Mouse (Mus musculus) midbrain, embryonic 12.5 days (tissue): ENCODE measurements around the gene Slc7a5. TPM values are rescaled to one million over a fixed set of nuclear protein-coding genes. Genes with fewer than 3 reads are reported as not detected.

Source experiments
- ATAC-seq: fragments of 200-750 bp; cut with Nextera tagmentation; 2 replicates; pipeline ENCODE4 v1.8.0; 2017; ENCODE audit warnings: low read depth, moderate TSS enrichment, moderate library complexity; ENCODE audit not compliant: low FRiP score
- H3K27ac ChIP-seq: fragments of 300-500 bp; sonication (generic); replicated peaks from 2 replicates; pipeline ENCODE4 v1.5.1; 2016; ENCODE audit warnings: mild to moderate bottlenecking
- H3K27me3 ChIP-seq: fragments of 300-500 bp; sonication (generic); 2 replicates; pipeline ENCODE4 v1.6.1; 2016; ENCODE audit warnings: mild to moderate bottlenecking
- H3K36me3 ChIP-seq: fragments of 300-500 bp; sonication (generic); 2 replicates; pipeline ENCODE4 v1.6.1; 2016
- H3K4me1 ChIP-seq: fragments of 300-500 bp; sonication (generic); 2 replicates; pipeline ENCODE4 v1.6.1; 2016
- H3K4me2 ChIP-seq: fragments of 300-500 bp; sonication (generic); replicated peaks from 2 replicates; pipeline ENCODE4 v1.6.1; 2016; ENCODE audit warnings: mild to moderate bottlenecking, moderate library complexity
- H3K4me3 ChIP-seq: fragments of 300-500 bp; sonication (generic); 2 replicates; pipeline ENCODE4 v1.5.1; 2016; ENCODE audit warnings: mild to moderate bottlenecking
- H3K9ac ChIP-seq: fragments of 300-500 bp; sonication (generic); replicated peaks from 2 replicates; pipeline ENCODE4 v1.6.1; 2016; ENCODE audit warnings: mild to moderate bottlenecking, moderate library complexity
- H3K9me3 ChIP-seq: fragments of 300-500 bp; sonication (generic); 2 replicates; pipeline ENCODE4 v1.6.1; 2016; ENCODE audit warnings: mild to moderate bottlenecking
- WGBS: fragments of 180-500 bp; shearing (Covaris S2); methylation state at CpG from one replicate; pipeline ENCODE4 v1.1.7; 2016; 5-methylcytosine and 5-hydroxymethylcytosine counted together
- polyA plus RNA-seq: library from polyadenylated mRNA; unstranded; fragments of >200 nt; fragmentation: Nextera tagmentation; extraction: Ambion mirVana; gene quantifications from 2 replicates; pipeline ENCODE4 v1.2.1, GENCODE M21; 2016

Slc7a5 gene
- polyA plus RNA-seq, 1 experiment from 2014 or later = 37.6 TPM

DNA sequence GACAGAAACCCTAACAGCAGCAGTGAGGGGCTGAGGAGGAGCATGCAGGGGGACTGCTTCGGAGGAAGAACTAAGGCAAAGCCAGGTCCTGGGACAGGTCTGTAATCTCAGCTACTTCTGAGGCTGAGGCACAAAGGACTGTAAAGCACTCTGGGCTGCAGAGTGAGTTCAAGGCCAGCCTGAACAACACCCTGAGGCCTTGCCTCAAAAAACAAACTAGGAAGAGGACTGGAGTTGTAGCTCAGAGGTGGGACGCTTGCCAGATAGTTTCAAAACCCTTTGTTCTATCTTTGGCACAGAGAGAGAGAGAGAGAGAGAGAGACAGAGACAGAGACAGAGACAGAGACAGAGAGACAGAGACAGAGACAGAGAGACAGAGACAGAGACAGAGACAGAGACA, 53.9 kb downstream of the Slc7a5 start:
- Histone ChIP-seq H3K27ac (no peak overlapping the region), H3K4me2 (no peak overlapping the region), H3K36me3 (no peaks in the 10 kb centered on the region), H3K9me3 (no peaks in the 10 kb centered on the region), H3K27me3 (peaks cover 13% of the 10 kb centered on the region; the same call in 1 of the 2 replicates), H3K9ac (no peak overlapping the region), H3K4me3 (no peak overlapping the region), H3K4me1 (peaks cover 22% of the 10 kb centered on the region)
- no peak for ATAC-seq
- WGBS = 85% methylated on average over 2 of the region's 2 CpGs

DNA sequence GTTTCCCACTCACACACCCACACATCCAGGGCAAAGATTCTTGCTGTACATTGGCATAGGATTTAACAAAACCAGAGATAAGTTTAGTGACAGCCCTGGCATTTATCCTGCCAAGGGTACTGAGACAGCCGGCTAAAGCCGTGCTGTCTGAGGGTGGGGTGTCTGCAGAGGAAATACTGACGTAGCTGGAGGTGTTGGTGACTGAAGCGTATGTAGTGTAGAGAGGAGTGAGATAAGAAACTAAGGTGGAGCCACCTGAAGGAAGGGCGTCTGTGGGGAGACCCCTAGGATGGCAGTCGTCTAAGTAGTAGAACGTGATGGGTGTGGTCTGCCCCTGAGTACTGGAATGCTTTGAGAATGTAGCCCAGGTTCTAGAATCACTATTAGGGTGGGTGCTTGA, 55.0 kb downstream of the Slc7a5 start:
- no peak for ATAC-seq
- Histone ChIP-seq H3K9me3 (no peaks in the 10 kb centered on the region), H3K27ac (no peak overlapping the region), H3K4me1 (peaks cover 22% of the 10 kb centered on the region), H3K27me3 (peaks cover 17% of the 10 kb centered on the region; the same call in 1 of the 2 replicates), H3K4me2 (no peak overlapping the region), H3K9ac (no peak overlapping the region), H3K4me3 (no peak overlapping the region), H3K36me3 (no peaks in the 10 kb centered on the region)
- 68% methylated on average over 7 of the region's 7 CpGs for WGBS

DNA sequence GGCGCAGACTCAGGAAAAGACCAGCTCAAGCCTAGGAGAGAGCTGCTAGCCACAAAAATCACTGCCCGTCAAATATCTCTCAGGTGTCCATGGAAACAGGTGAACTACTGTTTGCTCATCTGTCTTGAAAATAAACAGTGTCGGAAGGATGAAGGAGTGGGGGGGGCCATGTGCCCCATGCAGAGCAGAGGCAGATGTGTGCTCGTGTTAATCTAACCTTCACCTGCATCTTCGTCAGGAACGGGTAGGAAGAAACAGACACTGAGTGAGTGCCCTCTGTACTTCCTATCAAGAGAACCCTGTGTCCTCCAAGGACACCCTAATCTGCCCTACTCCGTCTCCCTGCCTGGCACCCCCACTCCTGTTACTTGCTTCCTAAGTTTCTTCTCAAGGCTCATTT, 55.8 kb downstream of the Slc7a5 start:
- H3K9me3 ChIP-seq = no peaks in the 10 kb centered on the region
- no peak overlapping the region for H3K27ac ChIP-seq
- H3K4me3 ChIP-seq = no peak overlapping the region
- 45% methylated on average over 7 of the region's 7 CpGs for WGBS
- ATAC-seq = no peak
- no peaks in the 10 kb centered on the region for H3K36me3 ChIP-seq
- H3K9ac ChIP-seq = no peak overlapping the region
- H3K4me1 ChIP-seq = peaks cover 22% of the 10 kb centered on the region
- peak overlapping the region; percentile 48; the same call in 1 of the 2 replicates for H3K4me2 ChIP-seq
- peaks cover 17% of the 10 kb centered on the region; the same call in 1 of the 2 replicates for H3K27me3 ChIP-seq

DNA sequence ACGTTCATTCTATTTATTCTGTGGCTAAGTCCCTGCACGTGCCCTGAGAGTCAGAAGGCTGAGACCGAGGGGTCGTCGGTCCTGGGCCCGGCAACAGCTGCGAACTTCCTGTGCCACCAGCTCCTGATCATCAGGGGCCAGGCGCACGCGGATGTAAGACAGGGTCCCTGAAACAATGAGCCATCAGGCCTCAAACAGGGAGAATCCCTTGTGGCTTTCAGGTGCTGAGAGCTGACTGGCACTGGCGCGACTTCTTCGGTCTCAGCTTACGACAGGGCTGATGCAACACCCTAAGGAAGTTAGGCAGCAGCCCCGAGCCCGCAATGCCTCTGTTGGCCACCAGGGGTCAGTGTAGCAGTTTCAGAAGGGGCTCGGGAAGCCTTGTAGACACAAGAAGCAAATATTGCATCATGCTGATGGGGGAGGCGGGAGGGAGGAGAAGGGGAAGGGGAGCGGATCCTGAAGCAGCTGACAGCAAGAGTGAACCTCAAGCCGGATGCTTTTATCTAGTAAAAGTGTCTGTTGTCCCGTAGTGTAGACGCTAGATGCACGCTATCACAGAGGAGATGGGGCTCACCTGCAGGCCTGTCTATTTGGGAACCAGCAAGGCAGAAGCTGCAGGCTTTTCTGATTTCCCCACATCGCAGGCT, 56.5 kb downstream of the Slc7a5 start:
- Histone ChIP-seq H3K9me3 (no peaks in the 10 kb centered on the region), H3K27ac (no peak overlapping the region), H3K27me3 (peaks cover 17% of the 10 kb centered on the region; the same call in 1 of the 2 replicates), H3K4me1 (peaks cover 22% of the 10 kb centered on the region), H3K4me3 (peak overlapping the region; percentile 22; the same call in 1 of the 2 replicates), H3K9ac (peak overlapping the region; percentile 29; the same call in 1 of the 2 replicates), H3K4me2 (peak overlapping the region; percentile 48), H3K36me3 (no peaks in the 10 kb centered on the region)
- ATAC-seq = peak; percentile 67
- WGBS = 3% methylated on average over 24 of the region's 24 CpGs

DNA sequence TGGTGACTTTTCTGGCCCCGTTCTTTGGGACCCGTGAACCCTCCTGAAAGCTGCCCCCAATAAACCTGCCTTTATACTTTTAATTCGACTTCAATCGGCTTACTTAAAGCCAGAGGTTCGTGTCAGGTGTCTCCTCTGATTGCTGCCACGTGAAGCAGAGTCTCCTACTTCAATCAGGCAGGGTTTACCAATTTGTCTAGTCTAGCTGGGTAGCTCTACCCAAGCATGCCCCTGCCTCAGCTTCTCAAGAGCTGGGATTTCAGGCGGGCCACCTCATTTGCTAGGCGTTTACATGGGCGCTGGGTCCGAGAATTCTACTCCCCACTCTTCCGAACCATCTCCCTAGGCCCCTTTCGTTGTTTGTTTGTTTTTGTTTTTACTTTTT, 57.1 kb downstream of the Slc7a5 start:
- peaks cover 17% of the 10 kb centered on the region; the same call in 1 of the 2 replicates for H3K27me3 ChIP-seq
- 37% methylated on average over 12 of the region's 12 CpGs for WGBS
- H3K4me3 ChIP-seq = peak overlapping the region; percentile 22; the same call in 1 of the 2 replicates
- H3K4me2 ChIP-seq = peak overlapping the region; percentile 48
- H3K27ac ChIP-seq = no peak overlapping the region
- peaks cover 22% of the 10 kb centered on the region for H3K4me1 ChIP-seq
- H3K9me3 ChIP-seq = no peaks in the 10 kb centered on the region
- peak overlapping the region; percentile 2; the same call in 1 of the 2 replicates for H3K9ac ChIP-seq
- ATAC-seq = peak; percentile 14; the same call in 1 of the 2 replicates
- no peaks in the 10 kb centered on the region for H3K36me3 ChIP-seq

DNA sequence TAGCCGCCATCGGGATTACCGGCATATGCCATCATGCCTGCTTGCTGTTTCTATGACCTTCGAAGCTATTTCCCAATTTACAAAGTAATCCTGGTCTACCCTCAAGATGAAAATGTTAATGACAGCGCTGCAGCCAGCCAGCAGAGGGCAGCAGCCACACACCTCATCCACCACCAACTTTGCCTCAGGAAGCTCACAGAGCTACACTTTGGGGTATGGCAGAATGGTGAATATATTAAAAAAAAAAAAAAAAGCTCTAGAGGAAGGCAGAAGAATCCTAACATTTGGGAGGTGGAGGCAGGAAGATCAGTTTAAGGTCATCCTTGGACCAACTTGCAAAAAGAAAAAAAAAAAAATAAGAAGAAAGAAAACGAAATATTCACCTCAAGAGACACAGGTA, 57.5 kb downstream of the Slc7a5 start:
- Histone ChIP-seq H3K27ac (no peak overlapping the region), H3K4me1 (peaks cover 22% of the 10 kb centered on the region), H3K36me3 (no peaks in the 10 kb centered on the region), H3K4me3 (no peak overlapping the region), H3K9me3 (no peaks in the 10 kb centered on the region), H3K4me2 (no peak overlapping the region), H3K27me3 (peaks cover 17% of the 10 kb centered on the region; the same call in 1 of the 2 replicates), H3K9ac (no peak overlapping the region)
- ATAC-seq = no peak
- WGBS = 14% methylated on average over 6 of the region's 6 CpGs

DNA sequence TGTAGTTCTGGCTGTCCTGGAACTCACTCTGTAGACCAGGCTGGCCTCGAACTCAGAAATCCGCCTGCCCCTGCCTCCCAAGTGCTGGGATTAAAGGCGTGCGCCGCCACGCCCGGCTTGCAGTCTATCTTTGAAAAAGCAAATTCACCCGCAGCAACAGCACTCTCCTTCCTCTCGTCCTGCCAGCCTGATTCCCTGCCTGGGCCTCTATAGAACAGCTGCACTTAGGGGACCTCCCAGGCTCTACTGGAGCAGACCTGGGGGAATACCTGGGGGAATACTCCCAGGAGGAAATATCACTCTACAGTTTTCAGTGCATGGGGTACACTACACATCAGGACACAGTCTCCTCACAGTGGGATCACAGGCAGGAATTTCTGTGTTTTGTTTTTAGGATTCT, 58.2 kb downstream of the Slc7a5 start:
- H3K9me3 ChIP-seq = no peaks in the 10 kb centered on the region
- peaks cover 17% of the 10 kb centered on the region; the same call in 1 of the 2 replicates for H3K27me3 ChIP-seq
- H3K4me3 ChIP-seq = no peak overlapping the region
- H3K27ac ChIP-seq = no peak overlapping the region
- no peak overlapping the region for H3K9ac ChIP-seq
- H3K4me2 ChIP-seq = no peak overlapping the region
- ATAC-seq = no peak
- H3K4me1 ChIP-seq = peaks cover 22% of the 10 kb centered on the region
- H3K36me3 ChIP-seq = no peaks in the 10 kb centered on the region
- WGBS = 70% methylated on average over 9 of the region's 9 CpGs

DNA sequence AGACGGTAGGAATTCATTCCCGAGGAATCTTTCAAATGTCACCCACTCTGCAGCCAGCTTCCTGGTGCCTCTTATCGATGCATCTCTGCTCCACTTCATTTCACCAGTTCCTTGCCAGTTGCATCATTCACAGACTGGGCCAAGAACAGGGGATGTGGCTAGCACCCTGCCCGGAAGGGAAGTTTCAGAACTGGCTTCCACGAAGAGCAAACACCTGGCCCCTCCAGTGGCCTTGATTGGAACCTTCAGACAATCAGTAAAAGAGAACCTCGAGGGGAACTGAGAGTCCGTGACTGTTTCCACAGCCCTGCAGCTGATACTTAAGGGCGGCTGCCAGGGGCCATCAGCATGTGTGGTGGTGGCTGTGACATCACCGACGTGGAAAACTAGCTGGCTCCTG, 59.0 kb downstream of the Slc7a5 start:
- Histone ChIP-seq H3K9me3 (no peaks in the 10 kb centered on the region), H3K4me2 (no peak overlapping the region), H3K27me3 (peaks cover 17% of the 10 kb centered on the region; the same call in 1 of the 2 replicates), H3K9ac (no peak overlapping the region), H3K4me1 (peaks cover 23% of the 10 kb centered on the region), H3K4me3 (no peak overlapping the region), H3K36me3 (no peaks in the 10 kb centered on the region), H3K27ac (no peak overlapping the region)
- no peak for ATAC-seq
- WGBS = 80% methylated on average over 10 of the region's 10 CpGs

DNA sequence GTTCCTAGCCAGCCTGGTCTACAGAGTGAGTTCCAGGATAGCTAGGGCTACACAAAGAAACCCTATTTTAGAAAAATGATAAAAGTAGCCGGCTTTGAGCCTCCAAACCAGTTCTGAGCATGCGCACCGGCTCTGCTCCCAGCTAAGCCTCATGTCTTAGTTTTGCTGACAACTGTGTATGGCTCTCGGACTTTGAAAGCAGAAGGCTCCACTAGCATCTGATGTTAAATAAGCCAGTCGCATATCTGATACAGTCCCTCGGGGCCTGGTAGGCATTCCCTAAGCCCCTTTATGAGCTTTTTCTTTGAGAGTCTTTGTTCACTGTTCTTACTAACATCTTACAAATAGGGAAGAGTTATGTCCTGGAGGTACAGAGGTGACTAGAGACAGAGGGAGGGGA, 59.5 kb downstream of the Slc7a5 start:
- Histone ChIP-seq H3K36me3 (no peaks in the 10 kb centered on the region), H3K4me3 (no peak overlapping the region), H3K9me3 (no peaks in the 10 kb centered on the region), H3K27ac (no peak overlapping the region), H3K9ac (no peak overlapping the region; the same call in 1 of the 2 replicates), H3K4me1 (peaks cover 23% of the 10 kb centered on the region), H3K27me3 (peaks cover 17% of the 10 kb centered on the region; the same call in 1 of the 2 replicates), H3K4me2 (no peak overlapping the region)
- ATAC-seq = no peak
- 64% methylated on average over 6 of the region's 6 CpGs for WGBS

DNA sequence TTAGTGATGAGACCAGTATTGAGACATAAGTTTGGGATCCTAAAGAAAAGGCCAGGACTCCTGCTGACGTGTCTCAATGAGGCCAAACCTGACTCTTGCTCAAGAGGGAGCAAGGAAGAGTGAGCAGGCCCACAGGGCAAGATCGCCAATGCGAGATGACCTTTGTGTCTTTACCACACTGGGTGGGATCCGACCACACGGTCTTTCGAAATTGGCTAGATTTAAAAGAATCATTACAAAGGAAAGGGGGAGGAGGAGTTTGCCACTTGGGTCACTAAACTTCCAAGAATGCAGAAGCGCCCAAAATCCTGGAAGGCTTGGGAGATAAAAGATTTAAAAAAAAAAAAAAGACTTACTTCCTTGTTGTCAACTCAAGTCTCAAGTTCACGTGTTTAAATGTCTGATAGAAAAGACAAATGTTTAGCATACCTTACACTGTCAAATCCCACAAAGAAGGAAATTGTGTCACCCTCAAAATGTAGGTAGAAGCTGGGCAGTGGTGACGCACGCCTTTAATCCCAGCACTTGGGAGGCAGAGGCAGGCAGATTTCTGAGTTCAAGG, 60.2 kb downstream of the Slc7a5 start:
- peaks cover 14% of the 10 kb centered on the region; the same call in 1 of the 2 replicates for H3K27me3 ChIP-seq
- H3K36me3 ChIP-seq = no peaks in the 10 kb centered on the region
- H3K9ac ChIP-seq = no peak overlapping the region
- no peak overlapping the region for H3K4me3 ChIP-seq
- no peaks in the 10 kb centered on the region for H3K9me3 ChIP-seq
- ATAC-seq = no peak
- H3K27ac ChIP-seq = no peak overlapping the region
- H3K4me1 ChIP-seq = peaks cover 22% of the 10 kb centered on the region
- WGBS = 65% methylated on average over 10 of the region's 10 CpGs
- no peak overlapping the region for H3K4me2 ChIP-seq

DNA sequence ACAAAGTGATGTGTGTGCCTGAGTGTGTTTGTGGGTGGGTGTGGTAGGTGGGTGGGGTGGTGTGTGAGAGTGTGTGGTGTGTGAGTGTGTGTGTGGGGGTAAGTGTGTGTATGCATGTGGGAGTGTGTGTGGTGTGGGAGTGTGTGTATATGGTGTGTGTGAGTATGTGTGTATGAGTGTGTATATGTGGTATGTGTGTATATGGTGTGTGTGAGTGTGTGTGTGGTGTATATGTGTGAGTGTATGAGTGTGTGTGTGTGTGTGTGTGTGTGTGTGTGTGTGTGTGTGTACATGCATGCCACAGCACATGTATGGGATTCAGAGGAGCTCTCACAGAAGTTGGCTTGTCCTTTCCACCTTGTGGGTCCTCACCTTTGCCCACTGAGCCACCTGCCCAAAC, 60.7 kb downstream of the Slc7a5 start:
- Histone ChIP-seq H3K36me3 (0 out of 2 replicates have a peak, but pooled peaks cover 2% of the 10 kb centered on the region), H3K27me3 (peaks cover 9% of the 10 kb centered on the region; the same call in 1 of the 2 replicates), H3K4me1 (peaks cover 16% of the 10 kb centered on the region), H3K4me3 (no peak overlapping the region), H3K9me3 (no peaks in the 10 kb centered on the region), H3K4me2 (no peak overlapping the region), H3K9ac (no peak overlapping the region), H3K27ac (no peak overlapping the region)
- no peak for ATAC-seq

DNA sequence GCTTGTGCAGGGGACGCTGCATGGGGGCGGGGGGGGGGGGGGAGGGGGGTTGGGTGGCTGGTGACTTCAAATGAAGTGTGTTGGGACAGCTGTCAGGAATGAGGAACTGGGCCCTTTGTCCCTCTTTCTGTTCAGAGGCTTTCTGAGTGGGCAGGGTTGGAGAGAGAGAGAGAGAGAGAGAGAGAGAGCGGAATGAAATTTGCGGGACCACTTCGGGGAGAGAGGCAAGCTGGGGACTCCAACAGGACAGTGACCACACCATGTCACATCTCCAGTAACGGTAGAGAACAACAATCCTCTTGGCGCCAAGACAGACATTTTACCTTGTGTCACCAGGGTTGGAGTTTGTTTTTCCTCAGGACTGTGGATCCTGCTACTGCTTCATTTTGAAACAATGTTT, 62.7 kb downstream of the Slc7a5 start:
- no peak overlapping the region for H3K27ac ChIP-seq
- no peaks in the 10 kb centered on the region for H3K9me3 ChIP-seq
- no peak for ATAC-seq
- WGBS = 57% methylated on average over 6 of the region's 7 CpGs
- no peak overlapping the region for H3K9ac ChIP-seq
- no peak overlapping the region for H3K4me3 ChIP-seq
- H3K36me3 ChIP-seq = 0 out of 2 replicates have a peak, but pooled peaks cover 7% of the 10 kb centered on the region
- H3K4me1 ChIP-seq = 0 out of 2 replicates have a peak, but pooled peaks cover 2% of the 10 kb centered on the region
- no peak overlapping the region for H3K4me2 ChIP-seq
- 0 out of 2 replicates have a peak, but pooled peaks cover 6% of the 10 kb centered on the region for H3K27me3 ChIP-seq
